Mouse (Mus musculus): ENCODE results near the gene Fam210b. TPM values are rescaled to one million over a fixed set of nuclear protein-coding genes. Genes with fewer than 3 reads are reported as not detected.
A peak's percentile ranks its signal among the peaks of the same experiment; 100 is the strongest.

Gene Fam210b
- total RNA-seq, 2 experiments from 2014 or later, result 20.7 to 22.8 TPM

- intact Hi-C loops (cut with DNase I), result no loop called here
- DNase-seq, result peak; percentile 75
Observed at GRCm38 (mm10) chr2:172348297-172348950, 3.1 kb downstream of the Fam210b start.

- no peak for DNase-seq
- intact Hi-C loops (cut with DNase I), result no loop called here
Observed at GRCm38 (mm10) chr2:172349776-172350175, 4.4 kb downstream of the Fam210b start.

DNA sequence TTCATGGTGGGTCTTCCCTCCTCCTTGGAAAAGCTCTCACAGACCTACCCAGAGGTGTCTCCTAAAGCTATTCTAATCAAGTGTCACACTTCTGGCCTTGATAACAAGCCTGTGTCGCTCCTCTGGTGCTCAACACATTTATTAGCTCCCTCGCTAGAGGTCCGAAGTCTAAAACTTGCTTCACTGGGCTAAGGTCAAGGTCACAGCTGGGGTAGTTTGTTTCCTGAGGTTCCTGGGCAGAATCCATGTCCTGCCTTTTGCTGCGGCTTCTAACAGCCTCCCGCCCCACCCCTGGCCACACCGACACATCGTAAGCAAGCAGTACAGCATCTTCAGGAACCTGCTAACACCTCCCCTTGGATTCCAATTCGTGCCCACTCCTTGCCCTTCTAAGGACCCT, 5.4 kb downstream of the Fam210b start:
- intact Hi-C loops (cut with DNase I), result no loop called here
- no peak for DNase-seq

DNA sequence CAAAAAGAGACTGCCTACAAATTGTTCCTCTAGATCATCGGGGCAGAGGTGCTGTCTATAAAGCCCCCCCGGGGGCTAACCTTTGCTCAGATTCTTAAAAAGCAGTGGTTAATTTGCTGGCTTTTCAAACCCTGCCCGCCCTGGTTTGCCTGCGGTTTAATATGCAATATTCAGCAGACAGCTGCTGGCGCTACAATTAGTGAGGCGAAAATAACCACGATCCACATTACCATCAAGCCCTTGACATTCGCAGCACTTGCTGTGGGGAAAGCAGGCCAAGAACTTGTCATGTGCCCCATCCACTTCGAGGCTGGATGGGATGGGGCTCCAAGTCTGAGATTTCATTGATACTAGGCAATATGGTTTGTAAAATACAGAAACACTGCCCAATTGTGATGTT, 7.9 kb downstream of the Fam210b start:
- intact Hi-C loops (cut with DNase I), result no loop called here
- DNase-seq, result peak; percentile 49

- intact Hi-C loops (cut with DNase I), result no loop called here
Observed at GRCm38 (mm10) chr2:172354761-172355160, 9.4 kb downstream of the Fam210b start.

GRCm38 (mm10) chr2:172355833-172356232, 10.5 kb downstream of the Fam210b start:
- intact Hi-C loops (cut with DNase I), result no loop called here
- peak; percentile 86 for DNase-seq

More at GRCm38 (mm10) chr2:172354761-172355160, 9.4 kb downstream of the Fam210b start:
- DNase-seq, result no peak

GRCm38 (mm10) chr2:172363176-172363575, 17.8 kb downstream of the Fam210b start:
- no peak for DNase-seq
- intact Hi-C loops (cut with DNase I), result no loop called here

DNA sequence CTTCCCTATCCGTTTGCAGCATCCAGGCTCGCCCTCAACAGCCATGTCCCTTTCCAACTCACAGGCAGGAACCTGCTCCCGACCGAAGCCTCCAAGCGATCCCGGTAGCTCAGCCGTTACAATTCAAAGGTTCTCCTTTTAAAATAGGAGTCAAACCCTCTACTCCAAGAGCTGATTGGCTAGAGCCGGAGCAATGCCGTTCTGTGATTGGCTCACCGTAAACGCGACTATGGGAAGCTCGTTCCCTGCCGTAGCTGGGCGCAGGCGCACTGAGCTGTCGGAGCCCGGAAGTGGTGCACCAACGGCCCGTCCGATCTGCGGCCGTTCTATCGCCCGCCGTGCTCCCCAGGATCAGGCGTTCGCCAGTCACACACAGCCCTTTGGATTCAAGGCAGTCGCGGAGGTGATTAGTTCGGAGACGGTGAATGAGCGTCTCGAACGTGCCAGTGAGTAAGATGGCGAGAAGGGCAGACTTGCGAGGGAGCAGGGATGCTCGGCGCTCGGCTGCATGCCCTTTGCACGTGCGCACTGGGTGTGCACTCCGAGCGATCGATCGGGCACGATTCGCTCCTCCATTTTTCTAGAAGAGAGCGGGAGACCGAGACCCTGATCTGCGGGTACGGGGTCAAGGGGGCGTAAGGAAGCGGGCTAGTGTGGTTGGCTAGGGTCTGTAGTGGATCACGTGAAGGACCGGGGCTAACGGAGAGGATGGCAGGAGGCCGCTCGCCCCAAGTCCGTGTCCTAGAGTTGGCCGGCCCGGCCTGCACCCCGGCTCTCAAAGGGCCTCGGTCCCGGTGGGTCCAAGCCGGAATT, 25.3 kb downstream of the Fam210b start, which contains the start of the genes Aurka and Cstf1:
TSS of gene Aurka (minus strand) at position 125 of the 813 bp plus-strand sequence.
TSS of gene Cstf1 (plus strand) at position 271 of the 813 bp plus-strand sequence.
- intact Hi-C loops (cut with DNase I), result no loop called here
- peak; percentile 95 for DNase-seq

DNA sequence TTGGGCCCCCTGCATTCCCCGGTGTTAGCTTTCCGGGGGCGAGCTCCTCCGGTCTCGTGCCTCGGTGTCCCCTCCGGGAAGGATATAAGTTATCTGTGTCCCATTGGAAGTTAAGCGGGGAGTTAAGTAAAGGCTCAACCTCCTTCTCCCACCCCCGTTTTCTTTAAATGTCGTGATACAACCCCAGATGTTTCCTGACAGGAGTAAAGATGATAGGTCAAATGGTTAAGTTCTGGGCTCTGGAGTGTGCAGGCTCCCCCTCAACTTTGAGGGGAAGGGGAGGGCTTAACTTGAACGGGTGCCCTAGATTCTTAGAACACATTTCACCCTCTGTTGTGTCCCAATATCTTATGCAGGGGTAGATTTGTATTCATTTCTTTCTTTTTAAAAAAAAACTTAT, 25.9 kb downstream of the Fam210b start:
- intact Hi-C loops (cut with DNase I), result no loop called here
- DNase-seq, result no peak

DNA sequence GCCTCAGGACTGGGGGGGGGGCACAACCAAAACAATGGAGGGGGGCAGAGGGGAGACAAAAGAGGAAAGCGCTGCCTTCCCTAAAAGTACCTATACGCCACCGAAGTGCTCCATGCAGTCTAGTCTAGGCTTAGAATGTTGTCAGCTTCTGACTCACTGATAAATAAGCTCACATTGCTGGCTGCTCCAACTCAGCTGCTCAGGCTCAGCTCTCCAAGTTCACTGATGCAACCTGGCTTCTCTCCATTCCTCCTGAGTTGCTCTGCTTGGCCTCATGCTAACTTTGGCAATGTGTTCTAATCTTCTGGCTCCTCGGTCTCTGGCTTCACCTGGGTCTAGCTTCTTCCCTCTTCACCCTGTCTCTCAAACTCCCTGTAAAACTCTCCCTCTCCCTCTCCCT, 31.2 kb downstream of the Fam210b start:
- intact Hi-C loops (cut with DNase I), result no loop called here
- no peak for DNase-seq

DNA sequence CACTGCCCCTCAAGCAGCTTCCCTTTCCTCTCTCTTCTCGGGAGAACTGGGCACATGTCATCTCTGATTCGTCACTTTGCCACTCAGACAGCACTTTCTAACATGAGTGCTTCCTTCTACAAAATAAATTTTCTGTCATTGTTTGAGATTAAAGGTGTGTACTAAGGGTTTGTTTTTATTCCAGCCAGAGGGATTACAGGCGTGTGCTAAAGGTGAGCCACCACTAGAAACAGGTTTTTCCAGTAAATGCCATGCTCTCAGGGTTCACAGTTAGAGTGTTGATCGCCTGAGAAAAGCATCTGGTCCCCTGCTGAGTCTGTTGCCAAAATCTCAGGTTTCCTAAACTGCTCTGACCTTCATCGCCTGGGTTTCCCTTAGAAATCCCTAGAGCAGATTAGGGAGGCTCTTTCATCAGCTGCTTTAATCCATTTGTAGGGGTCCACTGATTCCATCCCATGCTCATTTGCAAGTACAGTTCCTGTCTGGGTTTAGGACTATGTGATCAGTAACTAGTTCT, 31.7 kb downstream of the Fam210b start:
- intact Hi-C loops (cut with DNase I), result no loop called here
- DNase-seq, result no peak

- no peak for DNase-seq
- intact Hi-C loops (cut with DNase I), result no loop called here
Observed at GRCm38 (mm10) chr2:172378332-172378731, 33.0 kb downstream of the Fam210b start.

DNA sequence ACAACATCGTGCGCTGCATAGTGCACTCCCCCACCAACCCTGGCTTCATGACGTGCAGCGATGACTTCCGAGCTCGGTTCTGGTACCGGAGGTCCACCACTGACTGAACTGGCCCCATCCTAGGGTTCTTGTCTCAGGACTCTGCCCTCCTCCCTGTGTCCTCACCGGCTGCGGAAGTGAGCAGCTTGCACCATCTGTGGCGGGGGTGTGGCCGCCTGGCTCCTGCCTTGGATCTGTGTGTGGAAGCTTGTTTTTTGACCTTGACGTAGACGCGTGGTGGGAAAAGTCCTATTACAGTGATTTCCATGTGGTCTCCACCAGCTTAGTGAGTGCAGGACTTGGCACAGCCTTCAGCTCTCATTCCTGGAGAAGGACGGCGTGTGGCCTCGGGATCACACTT, 35.1 kb downstream of the Fam210b start:
- DNase-seq, result no peak
- intact Hi-C loops (cut with DNase I), result loop anchor here (5.0 kb wide), 1 partner anchor 67 kb away; no protein-coding TSS in a partner anchor

GRCm38 (mm10) chr2:172381341-172381740, 36.0 kb downstream of the Fam210b start:
- intact Hi-C loops (cut with DNase I), result loop anchor here (5.0 kb wide), 1 partner anchor 66 kb away; no protein-coding TSS in a partner anchor

GRCm38 (mm10) chr2:172381898-172382297, 36.5 kb downstream of the Fam210b start:
- DNase-seq, result no peak
- intact Hi-C loops (cut with DNase I), result loop anchor here (5.0 kb wide), 1 partner anchor 65 kb away; no protein-coding TSS in a partner anchor

More at GRCm38 (mm10) chr2:172381341-172381740, 36.0 kb downstream of the Fam210b start:
- no peak for DNase-seq

DNA sequence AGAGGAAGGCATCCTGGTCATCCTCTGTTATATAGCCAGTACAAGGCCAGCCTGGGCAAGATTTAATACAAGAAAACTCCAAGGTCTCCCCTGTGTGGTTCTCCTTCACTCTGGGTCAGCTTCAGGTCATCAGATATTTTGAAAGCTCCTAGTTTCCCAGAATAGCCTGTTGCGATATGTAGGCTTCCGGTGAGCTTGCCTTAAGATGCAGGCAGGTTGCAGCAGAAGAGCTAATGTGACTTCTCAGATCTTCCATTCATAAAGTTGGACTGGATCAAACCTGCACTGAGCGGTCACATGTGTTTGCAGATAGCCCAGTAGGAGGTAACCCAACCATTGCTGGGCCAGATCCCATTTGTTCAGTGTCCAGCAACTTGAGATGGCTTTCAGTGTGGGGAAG, 39.4 kb downstream of the Fam210b start:
- no peak for DNase-seq
- intact Hi-C loops (cut with DNase I), result loop anchor here (5.0 kb wide), 1 partner anchor 63 kb away; no protein-coding TSS in a partner anchor

- intact Hi-C loops (cut with DNase I), result no loop called here
- no peak for DNase-seq
Observed at GRCm38 (mm10) chr2:172390341-172390740, 45.0 kb downstream of the Fam210b start.

DNA sequence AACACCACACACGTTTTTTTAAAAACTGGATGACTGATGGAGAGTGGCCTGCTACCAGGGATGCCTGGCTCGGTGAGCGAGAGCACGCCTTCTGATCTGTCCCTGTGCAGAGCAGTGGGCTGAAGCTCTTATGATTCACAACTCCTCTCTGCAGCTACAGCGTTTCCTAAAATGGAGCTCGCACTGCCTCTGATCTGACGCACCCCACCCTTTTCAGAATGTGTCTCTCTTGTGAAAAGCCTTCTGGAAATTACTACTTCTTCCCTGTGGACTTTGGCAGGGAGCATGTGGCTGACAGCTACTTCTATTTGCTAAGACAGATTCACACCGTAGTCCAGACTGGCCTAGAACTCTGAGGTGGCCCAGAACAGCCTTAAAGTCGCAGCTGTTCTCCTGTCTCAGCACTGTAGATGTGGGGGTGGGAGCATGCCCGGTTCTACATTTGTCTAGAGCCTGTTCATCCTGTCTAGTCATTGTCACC, 46.7 kb downstream of the Fam210b start:
- intact Hi-C loops (cut with DNase I), result no loop called here
- no peak for DNase-seq

GRCm38 (mm10) chr2:172393391-172394051, 48.2 kb downstream of the Fam210b start, which contains the start of gene Cass4:
TSS of gene Cass4 (plus strand) at chr2:172393794.
- no peak for DNase-seq
- intact Hi-C loops (cut with DNase I), result no loop called here

DNA sequence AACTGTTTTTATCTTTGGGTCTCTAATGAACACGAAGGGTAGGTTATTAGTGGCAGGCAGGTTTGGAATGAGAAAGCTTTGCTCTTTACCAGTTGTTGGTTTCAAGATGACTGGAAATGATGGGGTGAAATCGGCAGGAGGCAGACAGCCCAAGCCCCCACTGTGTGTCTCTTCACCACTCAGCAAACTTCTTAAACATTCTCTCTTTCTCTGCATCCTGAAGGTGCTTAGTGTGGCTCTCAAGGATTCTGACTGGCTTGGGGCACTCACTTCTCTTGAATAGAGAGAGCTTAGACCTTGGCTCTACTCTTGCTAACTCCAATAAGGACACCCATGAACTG, 48.7 kb downstream of the Fam210b start:
- DNase-seq, result no peak
- intact Hi-C loops (cut with DNase I), result no loop called here

DNA sequence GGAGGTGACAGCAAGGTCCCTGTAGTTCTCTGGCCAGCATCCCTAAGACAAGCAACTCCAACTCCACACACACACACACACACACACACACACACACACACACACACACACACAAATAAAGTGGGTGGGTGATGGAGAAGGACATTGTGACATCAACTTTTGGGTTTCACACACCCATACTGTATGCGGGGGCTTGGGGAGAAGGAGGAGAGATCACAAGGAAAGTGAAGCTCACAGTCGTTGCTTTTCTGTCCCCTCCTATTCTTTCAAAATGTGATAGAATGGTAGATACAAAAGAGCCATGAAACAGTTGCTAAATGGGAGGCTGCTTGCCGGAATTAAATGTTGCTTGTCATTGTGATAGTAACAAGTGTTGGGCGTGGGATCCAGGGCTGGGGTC, 49.3 kb downstream of the Fam210b start:
- DNase-seq, result no peak
- intact Hi-C loops (cut with DNase I), result no loop called here

Data from left cerebral cortex, postnatal 4 days (tissue).